Mouse (Mus musculus) mammary gland, adult 2 months (tissue): ENCODE measurements around the gene Gm10961. TPM values are rescaled to one million over a fixed set of nuclear protein-coding genes. Genes with fewer than 3 reads are reported as not detected.

Source experiments
- polyA plus RNA-seq: library from polyadenylated mRNA; depleted of rRNA; stranded (reverse); fragments of >200 nt; gene quantifications from 2 replicates; pipeline ENCODE4 v1.2.3, GENCODE M21; 2012; ENCODE audit warnings: low replicate concordance; rRNA removed

Gene Gm10961
- polyA plus RNA-seq = not detected in 2 replicates

DNA sequence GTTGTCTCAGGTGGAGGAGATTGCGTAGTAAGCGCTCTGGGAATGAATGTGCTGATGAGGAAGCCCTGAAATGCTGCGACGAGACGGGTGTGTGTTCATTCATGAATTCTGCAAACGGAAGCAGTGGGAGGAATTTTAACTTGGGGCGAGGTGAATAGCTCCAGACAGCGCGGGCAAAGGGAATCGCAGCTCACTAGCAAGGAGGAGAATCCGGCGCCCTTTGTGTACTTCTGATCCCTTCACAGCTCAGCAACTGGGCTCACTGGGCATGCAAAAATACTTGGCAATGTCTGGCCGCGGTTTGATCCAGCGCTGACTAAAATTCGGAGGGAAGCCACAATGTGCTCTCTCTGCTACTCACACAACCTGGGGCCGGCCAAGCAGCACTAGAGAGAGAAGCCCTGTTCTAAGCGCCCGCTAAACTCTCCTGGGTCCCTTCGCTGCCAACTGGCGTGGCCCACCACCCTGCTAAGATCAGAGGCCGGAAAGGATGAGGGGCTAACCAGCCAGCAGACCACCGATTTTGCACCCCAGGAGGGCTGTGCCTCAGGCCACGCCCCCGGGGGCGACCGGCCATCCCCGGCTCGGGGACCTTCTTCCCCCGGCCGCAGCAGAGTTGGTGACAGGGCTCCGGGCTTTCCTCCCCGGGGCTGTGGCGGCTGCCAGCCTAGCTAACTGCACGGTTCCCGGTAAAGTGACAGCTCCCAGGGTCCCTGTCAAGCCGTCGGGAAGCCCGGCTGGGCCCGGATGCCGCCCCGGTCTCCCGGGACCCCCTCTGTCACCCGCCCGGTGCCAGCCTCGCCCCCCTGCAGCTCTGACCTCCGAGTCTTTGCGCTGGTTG, at the start of gene Gm10961:
TSS of gene Gm10961 (plus strand) at position 641 of the 841 bp plus-strand sequence.

DNA sequence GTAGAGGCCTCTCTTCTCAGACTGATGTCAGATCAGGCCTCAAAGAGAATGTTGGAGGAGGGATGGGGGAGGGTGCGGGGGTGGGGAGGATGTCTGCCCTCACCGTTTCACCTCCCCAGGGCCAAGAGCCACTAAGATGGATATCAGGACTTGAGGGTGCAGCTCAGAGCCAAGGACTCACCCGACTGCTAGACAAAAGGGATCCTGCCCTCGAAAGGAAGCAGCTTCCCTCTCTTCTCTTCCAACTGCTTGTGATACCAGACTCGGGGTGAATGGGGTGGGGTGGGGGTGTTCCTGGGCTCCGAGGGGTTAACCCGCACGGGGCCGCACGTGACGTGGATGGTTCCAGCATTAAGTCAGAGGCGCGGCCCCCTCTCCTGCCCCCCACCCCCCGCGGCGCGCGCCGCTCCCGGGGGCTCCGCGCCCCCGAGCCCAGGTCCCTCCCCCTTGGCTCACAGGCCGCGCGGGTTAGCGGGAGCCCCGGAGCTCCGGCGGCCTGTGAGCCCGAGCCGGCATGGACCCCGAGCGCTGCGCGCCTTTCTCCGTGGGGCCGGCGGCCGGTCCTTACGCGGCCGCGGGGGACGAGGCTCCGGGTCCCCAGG, 36.4 kb upstream of the Gm10961 start, which contains the start of gene Alx3:
TSS of gene Alx3 (plus strand) at position 370 of the 602 bp plus-strand sequence.

DNA sequence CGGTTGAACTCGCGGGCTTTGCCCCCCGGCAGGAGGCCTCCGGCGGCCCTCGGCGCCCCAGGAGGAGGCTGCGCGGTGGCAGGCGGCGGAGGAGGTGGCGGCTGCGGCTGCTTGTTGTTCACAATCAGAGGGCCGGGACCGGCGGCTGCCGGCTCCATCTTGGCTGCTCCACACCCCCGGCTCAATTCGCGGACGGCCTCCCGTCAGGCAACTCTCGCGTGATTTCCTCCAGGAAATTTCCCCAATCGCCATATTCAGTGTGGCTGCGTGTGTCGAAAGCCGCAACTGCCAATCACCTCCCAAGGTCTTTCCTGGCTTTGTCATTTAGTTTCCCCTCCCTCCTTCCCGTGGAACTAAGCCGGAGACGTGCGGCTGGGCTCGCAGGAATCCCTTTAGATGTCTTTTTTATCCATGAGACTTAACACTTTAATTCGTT, 419 bp downstream of the Gm10961 start, which contains the start of gene Strip1:
TSS of gene Strip1 (minus strand) at position 172 of the 436 bp plus-strand sequence.

Other genes with a start within 250 kb of the Gm10961 start
- gene Kcnc4, start 171.8 kb upstream of the Gm10961 start, polyA plus RNA-seq = 11.0 TPM in 1 of 2 replicates, not detected in the other
- gene Slc6a17, start 113.3 kb upstream of the Gm10961 start, polyA plus RNA-seq = 0.41 and 0.57 TPM in 2 replicates
- not detected in 2 replicates for gene Ubl4b, start 76.2 kb upstream of the Gm10961 start, polyA plus RNA-seq
- 0.24 and 0.94 TPM in 2 replicates for gene Alx3, start 36.3 kb upstream of the Gm10961 start, polyA plus RNA-seq
- 44.2 and 61.5 TPM in 2 replicates for gene Strip1, start 372 bp downstream of the Gm10961 start, polyA plus RNA-seq
- gene Ahcyl1, start 65.2 kb downstream of the Gm10961 start, polyA plus RNA-seq = 36.8 and 108 TPM in 2 replicates
- gene Csf1, start 129.1 kb downstream of the Gm10961 start, polyA plus RNA-seq = 49.2 and 53.3 TPM in 2 replicates
- not detected in 2 replicates for gene Eps8l3, start 245.9 kb downstream of the Gm10961 start, polyA plus RNA-seq